Mouse (Mus musculus) liver, adult (tissue): ENCODE results near the gene Alms1.
"Not testable (repeated sequence)": the region's sequence is repeated elsewhere in the genome, so short reads cannot be mapped to it uniquely, and the experiment has no call there.

Source experiments
- GATA4 ChIP-seq: IDR thresholded peaks from 2 replicates; pipeline ENCODE4 v1.6.1; 2014; ENCODE audit warnings: mild to moderate bottlenecking, low read length; ENCODE audit not compliant: insufficient replicate concordance

The Alms1 gene

DNA sequence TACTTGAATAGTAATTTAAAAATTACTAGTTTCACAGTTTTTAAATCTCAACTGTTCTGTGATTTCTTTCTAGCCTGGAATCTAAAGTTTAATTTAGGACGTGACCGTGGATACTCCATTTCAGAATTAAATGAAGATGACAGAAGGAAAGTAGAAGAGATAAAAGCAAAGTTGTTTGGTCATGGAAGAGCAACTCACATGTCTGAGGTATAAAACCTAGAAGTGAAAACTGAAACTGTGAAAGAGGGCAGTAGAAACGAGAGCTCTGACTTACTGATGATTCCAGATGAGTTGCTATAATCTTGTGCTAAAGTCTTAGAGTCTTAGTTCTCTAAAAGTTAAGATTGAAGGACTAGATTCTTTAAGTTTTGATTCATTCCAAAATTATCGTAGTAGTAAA lies 37.2 kb downstream of the Alms1 start:
- TF ChIP-seq GATA4: no peak

DNA sequence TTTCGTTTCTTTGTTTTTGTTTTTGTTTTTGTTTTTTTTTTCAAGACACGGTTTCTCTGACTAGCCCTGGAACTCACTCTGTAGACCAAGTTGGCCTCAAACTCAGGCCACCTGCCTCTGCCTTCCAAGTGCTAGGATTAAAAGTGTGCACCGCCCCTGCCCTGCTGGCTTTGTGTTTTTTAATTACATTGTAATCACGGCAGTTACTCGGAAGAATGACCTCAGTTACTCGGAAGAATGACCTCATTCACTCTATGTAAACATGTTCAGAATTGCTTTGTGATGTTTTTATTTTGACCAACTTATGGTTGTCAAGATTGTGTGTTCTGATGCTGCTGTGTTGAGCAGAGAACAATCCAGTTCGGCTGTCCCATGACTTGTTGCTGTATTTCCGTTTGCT lies 45.8 kb downstream of the Alms1 start:
- TF ChIP-seq GATA4: no peak

DNA sequence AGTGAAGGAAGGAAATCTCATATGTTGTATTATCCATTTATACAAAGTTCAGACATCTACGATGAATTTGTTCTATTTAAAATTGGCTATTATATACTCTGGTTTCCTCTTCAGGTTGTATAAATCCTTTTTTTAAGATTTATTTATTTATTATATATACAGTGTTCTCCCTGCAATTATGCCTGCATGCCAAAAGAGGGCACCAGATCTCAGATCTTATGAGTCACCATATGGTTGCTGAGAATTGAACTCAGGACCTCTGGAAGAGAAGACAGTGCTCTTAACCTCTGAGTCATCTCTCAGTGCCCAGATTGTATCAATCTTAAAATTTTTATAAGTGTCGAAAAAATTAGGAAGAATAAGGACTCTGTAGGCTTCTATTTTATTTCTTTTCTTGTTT lies 65.9 kb downstream of the Alms1 start:
- no peak for TF ChIP-seq GATA4

DNA sequence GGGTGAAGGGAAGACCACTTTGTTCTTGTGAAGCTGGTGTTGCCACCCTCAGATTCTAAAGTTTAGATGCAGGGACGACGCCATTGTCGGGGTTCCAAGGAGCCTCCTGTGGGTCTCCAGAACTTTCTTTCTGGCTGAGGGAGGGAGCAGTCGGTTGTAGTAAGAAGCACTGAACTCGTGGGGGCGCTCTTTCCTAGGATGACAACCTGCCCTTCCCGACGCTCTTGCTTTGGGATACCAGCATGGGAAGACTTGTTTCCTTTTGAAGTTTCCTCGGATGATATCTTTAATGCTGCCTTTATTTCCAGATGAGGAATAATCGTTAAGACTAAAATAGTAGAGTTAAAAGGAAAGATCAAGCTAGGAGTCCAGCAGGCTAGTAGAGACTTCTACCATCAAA lies 125.8 kb downstream of the Alms1 start, which contains the start of gene Nat8f7:
Gene Nat8f7 (minus strand): TSS at position 101 of the 400 bp plus-strand sequence.
- not testable (repeated sequence) for TF ChIP-seq GATA4
